Mouse (Mus musculus): ENCODE results near the gene Nacc1.

The Nacc1 gene

DNA sequence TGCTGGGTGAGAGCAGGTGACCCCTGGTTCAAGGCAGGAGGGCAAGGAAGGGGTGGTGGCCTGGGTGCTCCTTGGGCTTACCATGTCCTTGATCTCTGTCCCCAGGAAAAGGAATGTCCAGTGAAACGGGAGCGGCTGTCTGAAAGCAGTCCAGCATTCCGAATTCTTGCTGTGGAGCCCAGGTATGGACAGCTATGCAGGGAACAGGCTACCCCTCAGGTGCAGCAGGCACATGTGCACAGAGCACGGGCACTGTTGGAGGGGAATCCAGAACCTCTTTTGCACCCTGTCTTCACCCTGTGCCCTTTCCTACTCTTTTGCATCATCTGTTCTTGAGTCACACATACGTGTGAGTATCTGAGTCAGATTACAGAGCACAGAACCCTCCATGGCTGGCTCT is 10.6 kb upstream of the Nacc1 start:
- DNase-seq, result no peak

DNA sequence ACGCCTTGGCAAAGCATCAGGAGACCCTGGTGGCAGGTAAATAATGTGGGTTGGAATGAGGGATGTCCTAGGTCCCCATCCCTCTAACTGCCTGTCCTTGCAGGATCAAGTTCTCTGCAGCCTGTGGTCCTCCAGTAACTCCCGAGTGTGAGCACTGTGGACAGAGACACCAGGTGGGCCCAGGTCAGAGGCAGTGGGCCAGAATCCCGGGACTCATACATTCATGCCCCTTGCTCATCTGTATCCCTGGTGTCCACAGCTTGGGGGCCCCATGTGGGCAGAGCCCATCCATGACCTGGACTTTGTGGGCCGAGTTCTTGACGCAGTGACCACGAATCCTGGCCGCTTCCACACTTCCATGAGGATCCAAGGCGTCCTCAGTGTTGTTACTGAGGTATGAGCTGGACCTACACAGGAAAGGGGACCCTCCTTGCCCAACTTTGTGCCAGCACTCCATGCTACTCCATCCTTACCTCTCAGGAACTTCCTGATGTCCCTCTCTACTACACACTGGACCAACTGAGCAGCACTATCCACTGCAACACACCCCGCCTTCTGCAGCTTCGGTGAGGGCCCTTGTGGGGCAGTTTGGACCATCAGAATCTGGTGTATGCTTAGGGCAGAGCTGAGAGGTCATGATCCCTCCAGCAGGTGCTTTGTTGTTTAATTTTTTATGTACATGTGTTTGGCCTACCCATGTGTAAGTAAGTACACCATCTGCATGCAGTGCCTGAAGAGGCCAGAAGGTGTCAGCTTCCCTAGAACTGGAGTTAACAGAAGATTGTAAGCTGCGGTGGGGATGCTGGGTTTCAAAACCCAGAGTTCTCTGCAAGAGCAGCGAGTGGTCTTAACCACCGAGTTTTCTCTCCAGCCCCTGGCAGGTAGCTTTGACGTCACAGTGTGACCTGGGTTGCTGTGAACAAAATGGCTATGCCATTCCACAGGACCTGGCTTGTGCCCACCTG is 9.8 kb upstream of the Nacc1 start:
- DNase-seq, result no peak

- DNase-seq, result no peak
Observed at GRCm38 (mm10) chr8:84695140-84695539, 7.5 kb upstream of the Nacc1 start.

GRCm38 (mm10) chr8:84693332-84693731 is 5.7 kb upstream of the Nacc1 start:
- DNase-seq, result no peak

GRCm38 (mm10) chr8:84689091-84689915 is 1.6 kb upstream of the Nacc1 start:
- DNase-seq, result peak; percentile 95

GRCm38 (mm10) chr8:84687003-84687704 is 508 bp downstream of the Nacc1 start:
- peak; percentile 40 for DNase-seq

- peak; percentile 46 for DNase-seq
Observed at GRCm38 (mm10) chr8:84686191-84687002, 1.3 kb downstream of the Nacc1 start, which contains the start of gene Trmt1. Gene Trmt1 (plus strand): TSS chr8:84686307.

- no peak for DNase-seq
Observed at GRCm38 (mm10) chr8:84684537-84684936, 3.1 kb downstream of the Nacc1 start.

DNA sequence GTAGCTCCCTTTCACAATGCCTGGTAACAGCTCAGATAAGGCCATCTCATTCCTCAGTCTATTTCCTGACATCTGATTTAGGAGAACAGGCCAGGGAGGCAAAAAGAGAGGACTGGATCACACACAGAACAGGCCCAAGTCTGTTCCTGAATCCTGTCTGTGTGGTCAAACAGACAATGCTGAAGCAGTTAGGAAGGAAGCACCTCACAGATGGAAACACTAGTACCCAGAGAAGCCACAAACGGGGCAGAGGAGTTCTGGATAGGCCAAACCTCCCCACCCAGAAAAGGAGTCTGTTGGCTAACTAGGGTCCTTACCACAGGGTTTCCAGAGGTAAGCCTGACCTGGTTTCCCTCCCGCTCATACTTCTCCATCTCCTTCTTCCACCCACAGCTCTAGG is 5.4 kb downstream of the Nacc1 start:
- no peak for DNase-seq

DNA sequence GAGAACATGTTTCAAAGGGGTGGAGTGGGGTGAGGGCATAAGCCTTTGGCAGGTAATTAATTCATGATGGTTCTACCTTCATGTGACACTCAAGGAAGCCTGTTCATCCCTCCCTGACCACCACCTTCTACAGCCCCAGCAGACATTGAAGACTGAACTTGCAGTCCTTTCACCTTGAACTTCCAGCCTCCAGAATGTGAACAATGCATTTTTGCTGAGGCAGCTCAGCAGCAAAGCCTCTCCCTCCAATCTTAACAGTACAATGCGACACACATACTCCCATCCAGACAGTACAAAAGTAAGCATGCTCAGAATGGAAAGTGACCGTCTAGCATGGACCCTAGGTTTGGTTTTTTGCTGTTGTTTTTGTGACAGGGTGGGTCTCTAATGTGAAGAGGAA is 6.2 kb downstream of the Nacc1 start:
- no peak for DNase-seq

GRCm38 (mm10) chr8:84677305-84677704 is 10.4 kb downstream of the Nacc1 start:
- no peak for DNase-seq

- DNase-seq, result peak; percentile 36
Observed at GRCm38 (mm10) chr8:84670295-84671006, 17.2 kb downstream of the Nacc1 start.

GRCm38 (mm10) chr8:84668731-84669485 is 18.8 kb downstream of the Nacc1 start:
- DNase-seq, result peak; percentile 39

- no peak for DNase-seq
Observed at GRCm38 (mm10) chr8:84668081-84668480, 19.6 kb downstream of the Nacc1 start.

GRCm38 (mm10) chr8:84665385-84665893 is 22.2 kb downstream of the Nacc1 start:
- DNase-seq, result no peak

GRCm38 (mm10) chr8:84664566-84665384 is 22.9 kb downstream of the Nacc1 start:
- peak; percentile 90 for DNase-seq

DNA sequence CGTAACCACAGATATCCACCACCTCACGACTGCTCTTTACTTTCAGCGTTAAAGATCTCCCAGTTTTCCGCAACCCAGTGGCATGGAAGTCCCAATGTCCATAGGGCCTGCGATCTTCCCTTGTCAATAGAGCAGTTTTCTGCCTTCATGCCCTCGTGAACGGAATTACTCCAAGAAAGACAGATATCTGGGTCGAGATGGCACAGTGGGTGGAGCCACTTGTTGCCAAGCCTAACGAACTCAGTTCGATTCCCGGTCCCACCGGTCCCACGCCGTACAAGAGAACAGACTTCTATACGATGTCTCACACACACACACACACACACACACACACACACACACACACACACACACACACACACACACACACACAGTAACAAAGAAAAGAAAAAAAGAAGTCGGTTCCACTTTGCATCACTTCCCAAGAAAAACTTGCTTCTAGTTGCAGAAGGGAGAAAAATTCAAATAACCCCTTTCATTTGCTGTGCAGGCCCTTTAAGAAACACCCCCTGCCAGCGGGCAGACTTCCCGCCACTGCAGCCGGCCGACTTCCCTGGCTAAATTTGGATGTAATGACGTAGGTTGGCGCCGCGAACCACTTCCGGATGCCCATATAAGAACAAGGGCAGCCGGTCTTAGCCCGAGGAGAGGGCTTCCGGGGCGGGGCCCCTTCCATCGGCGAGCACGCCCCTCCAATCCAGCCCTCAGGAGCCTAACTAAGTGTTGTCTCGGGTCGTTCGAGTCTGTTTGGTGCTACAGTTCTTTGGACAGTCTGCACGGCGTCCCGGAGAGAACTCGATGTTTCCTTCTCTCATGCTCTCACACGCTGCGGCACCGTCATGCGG is 24.0 kb downstream of the Nacc1 start:
- DNase-seq, result peak; percentile 99

DNA sequence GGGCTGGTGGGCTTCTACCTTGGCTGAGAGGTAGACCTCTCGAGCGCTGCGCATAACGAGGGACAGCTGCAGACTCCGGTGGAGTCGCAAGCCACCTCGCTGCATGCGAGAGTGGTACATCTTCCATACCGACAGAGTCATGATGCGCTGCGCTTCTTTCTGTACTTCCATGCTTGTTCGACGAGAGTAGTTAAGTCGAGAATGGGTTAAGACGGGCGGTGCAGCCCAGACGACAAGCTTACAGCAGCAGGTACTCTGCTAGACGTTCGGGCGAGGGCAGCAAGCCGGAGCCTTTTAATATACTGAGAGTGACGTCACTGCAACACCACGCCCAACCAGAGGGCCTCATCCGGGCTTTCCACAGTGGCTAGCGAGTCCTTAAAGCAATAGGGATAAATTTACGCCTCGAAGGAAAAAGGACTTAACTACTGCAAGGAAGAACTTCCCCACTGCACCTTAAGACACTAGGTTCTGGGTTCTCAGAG is 25.0 kb downstream of the Nacc1 start, which contains the start of gene Ier2:
Ier2 (minus strand) TSS at position 272 of the 485 bp plus-strand sequence.
- DNase-seq, result peak; percentile 97
